Mouse (Mus musculus) layer of hippocampus, adult 9-10 months (tissue): ENCODE data around the gene 4930407I10Rik.

ENCODE experiments used
- DNase-seq: peaks from one replicate; pipeline ENCODE4 v3.0.0; 2022; ENCODE audit warnings: low spot score

Gene 4930407I10Rik

GRCm38 (mm10) chr15:82052544-82052943 lies 6.4 kb upstream of the 4930407I10Rik start:
- DNase-seq, result no peak

GRCm38 (mm10) chr15:82063909-82064308 lies 5.0 kb downstream of the 4930407I10Rik start:
- DNase-seq, result no peak

GRCm38 (mm10) chr15:82065511-82065910 lies 6.6 kb downstream of the 4930407I10Rik start:
- DNase-seq, result peak; percentile 75

GRCm38 (mm10) chr15:82069898-82070297 lies 10.9 kb downstream of the 4930407I10Rik start, which contains the start of gene Mei1:
TSS of gene Mei1 (plus strand) at chr15:82069996.
- DNase-seq, result no peak

GRCm38 (mm10) chr15:82071816-82072469 lies 13.0 kb downstream of the 4930407I10Rik start:
- no peak for DNase-seq

GRCm38 (mm10) chr15:82073490-82073889 lies 14.5 kb downstream of the 4930407I10Rik start:
- no peak for DNase-seq

- DNase-seq, result no peak
Measured at GRCm38 (mm10) chr15:82079883-82080282, 20.9 kb downstream of the 4930407I10Rik start.

GRCm38 (mm10) chr15:82081161-82081560 lies 22.2 kb downstream of the 4930407I10Rik start:
- DNase-seq, result peak; percentile 33

GRCm38 (mm10) chr15:82085606-82086005 lies 26.7 kb downstream of the 4930407I10Rik start:
- DNase-seq, result no peak

- DNase-seq, result no peak
Measured at GRCm38 (mm10) chr15:82086131-82086530, 27.2 kb downstream of the 4930407I10Rik start.

GRCm38 (mm10) chr15:82087266-82087665 lies 28.3 kb downstream of the 4930407I10Rik start:
- DNase-seq, result no peak

GRCm38 (mm10) chr15:82091061-82091460 lies 32.1 kb downstream of the 4930407I10Rik start:
- DNase-seq, result no peak

- peak; percentile 18 for DNase-seq
Measured at GRCm38 (mm10) chr15:82106953-82107555, 48.1 kb downstream of the 4930407I10Rik start.
